8 mouse cellular contexts compared by ENCODE assay signal in genomic region chr6:145125591-145126113, GRCm38 (mm10). TPM values are rescaled to one million over a fixed set of nuclear protein-coding genes. Genes with fewer than 3 reads are reported as not detected.
DNase-seq lines count a peak whose midpoint lies in the region; ATAC-seq and TF ChIP-seq lines count a peak whose summit lies in the region.

No protein-coding gene starts in this region.

- no peaks in the 10 kb centered on the region for H3K36me3 ChIP-seq in midbrain, embryonic 11.5 days (ENCODE audit: control insufficient read depth, insufficient read depth, low read length)
- no peaks in the 10 kb centered on the region for H3K36me3 ChIP-seq in midbrain, embryonic 13.5 days
- no peaks in the 10 kb centered on the region for H3K36me3 ChIP-seq in heart, embryonic 15.5 days
- H3K36me3 ChIP-seq in liver, postnatal 0 days (replicated peaks; ENCODE audit: insufficient read depth, low read length), result peaks cover 8% of the 10 kb centered on the region

- no peaks in the 10 kb centered on the region for H3K27me3 ChIP-seq in midbrain, embryonic 11.5 days (ENCODE audit: control insufficient read depth, insufficient read depth, low read length)
- H3K27me3 ChIP-seq in midbrain, embryonic 13.5 days, result peaks cover 4% of the 10 kb centered on the region; the same call in 1 of the 2 replicates
- H3K27me3 ChIP-seq in heart, embryonic 15.5 days, result no peaks in the 10 kb centered on the region
- H3K27me3 ChIP-seq in liver, postnatal 0 days (ENCODE audit: insufficient read depth, low read length), result no peaks in the 10 kb centered on the region

- no peak overlapping the region for H3K4me2 ChIP-seq in midbrain, embryonic 11.5 days
- no peak overlapping the region for H3K4me2 ChIP-seq in midbrain, embryonic 13.5 days (replicated peaks)
- H3K4me2 ChIP-seq in heart, embryonic 15.5 days, result peak overlapping the region; percentile 33
- no peak overlapping the region for H3K4me2 ChIP-seq in liver, postnatal 0 days (ENCODE audit: low read depth, low read length)

- DNase-seq in cerebellum, postnatal 14 days, result peak; percentile 22 to 24
- no peak for DNase-seq in cerebellum, postnatal 4 days (ENCODE audit: low spot score in 2 of 2)
- peak; percentile 45 for DNase-seq in midbrain, embryonic 11.5 days (ENCODE audit: low spot score, missing footprints)
- DNase-seq in liver, postnatal 0 days, result no peak
- DNase-seq in urinary bladder, adult 18-20 months (ENCODE audit: low spot score in 2 of 2), result no peak
- no peak for DNase-seq in right cerebral cortex, postnatal 14 days

- peaks cover 3% of the 10 kb centered on the region; the same call in 1 of the 2 replicates for H3K9me3 ChIP-seq in midbrain, embryonic 11.5 days (ENCODE audit: control insufficient read depth, low read length)
- no peaks in the 10 kb centered on the region; the same call in 1 of the 2 replicates for H3K9me3 ChIP-seq in midbrain, embryonic 13.5 days
- no peaks in the 10 kb centered on the region for H3K9me3 ChIP-seq in heart, embryonic 15.5 days (replicated peaks)
- H3K9me3 ChIP-seq in liver, postnatal 0 days (ENCODE audit: low read length), result no peaks in the 10 kb centered on the region

- H3K27ac ChIP-seq in midbrain, embryonic 11.5 days (ENCODE audit: low read depth, low read length), result no peak overlapping the region
- no peak overlapping the region for H3K27ac ChIP-seq in midbrain, embryonic 13.5 days
- H3K27ac ChIP-seq in heart, embryonic 15.5 days, result peak overlapping the region; percentile 93
- 0 out of 2 replicates have a peak overlapping the region, but pooled peaks have one; percentile 6 for H3K27ac ChIP-seq in liver, postnatal 0 days (ENCODE audit: low read depth)

- no peak for TF ChIP-seq EP300 in liver, postnatal 0 days (IDR thresholded peaks at IDR 0.05; ENCODE audit: low read depth)

- H3K4me3 ChIP-seq in midbrain, embryonic 11.5 days (ENCODE audit: low read depth, low read length), result no peak overlapping the region
- no peak overlapping the region for H3K4me3 ChIP-seq in midbrain, embryonic 13.5 days (replicated peaks)
- H3K4me3 ChIP-seq in heart, embryonic 15.5 days, result no peak overlapping the region
- H3K4me3 ChIP-seq in liver, postnatal 0 days (ENCODE audit: low read depth, low read length), result no peak overlapping the region

- 67% methylated on average over 7 of the region's 7 CpGs for WGBS in midbrain, embryonic 11.5 days
- WGBS in midbrain, embryonic 13.5 days, result 65% methylated on average over 7 of the region's 7 CpGs
- 14% methylated on average over 7 of the region's 7 CpGs for WGBS in heart, embryonic 15.5 days
- 55% methylated on average over 7 of the region's 7 CpGs for WGBS in liver, postnatal 0 days (ENCODE audit: insufficient replicate concordance)

- no peak for ATAC-seq in midbrain, embryonic 11.5 days (ENCODE audit: low FRiP score)
- no peak for ATAC-seq in midbrain, embryonic 13.5 days
- peak; percentile 76 for ATAC-seq in heart, embryonic 15.5 days (replicated peaks; ENCODE audit: insufficient number of reproducible peaks, insufficient read depth, low FRiP score, low read depth)
- ATAC-seq in liver, postnatal 0 days, result no peak

- H3K9ac ChIP-seq in midbrain, embryonic 11.5 days (ENCODE audit: low read length), result no peak overlapping the region
- no peak overlapping the region for H3K9ac ChIP-seq in midbrain, embryonic 13.5 days (replicated peaks)
- H3K9ac ChIP-seq in heart, embryonic 15.5 days, result 0 out of 2 replicates have a peak overlapping the region, but pooled peaks have one; percentile 27
- H3K9ac ChIP-seq in liver, postnatal 0 days (replicated peaks), result no peak overlapping the region

- TF ChIP-seq CTCF in liver, postnatal 0 days (IDR thresholded peaks at IDR 0.05; ENCODE audit: low read depth), result no peak

- peaks cover 3% of the 10 kb centered on the region; the same call in 1 of the 2 replicates for H3K4me1 ChIP-seq in midbrain, embryonic 11.5 days (ENCODE audit: control insufficient read depth, insufficient read depth, low read length)
- H3K4me1 ChIP-seq in midbrain, embryonic 13.5 days (replicated peaks), result no peaks in the 10 kb centered on the region; the same call in 1 of the 2 replicates
- H3K4me1 ChIP-seq in heart, embryonic 15.5 days (replicated peaks), result peaks cover 41% of the 10 kb centered on the region
- H3K4me1 ChIP-seq in liver, postnatal 0 days (ENCODE audit: insufficient read depth), result peaks cover 15% of the 10 kb centered on the region

RNA-seq across cellular contexts. Expression of gene Lrmp, which starts 10.2 kb away (rescaled TPM):
- polyA plus RNA-seq in midbrain, embryonic 11.5 days (2014; fragmentation: Nextera tagmentation; extraction: Ambion mirVana), result 1.4 and 1.9 TPM in 2 replicates
- 0.51 and 0.85 TPM in 2 replicates for polyA plus RNA-seq in midbrain, embryonic 13.5 days (2015; fragmentation: Nextera tagmentation; extraction: Ambion mirVana)
- 3.1 and 10.7 TPM in 2 replicates for polyA plus RNA-seq in heart, embryonic 15.5 days (2015; fragmentation: Nextera tagmentation; extraction: Ambion mirVana)
- 26.8 and 28.0 TPM in 2 replicates for polyA plus RNA-seq in liver, postnatal 0 days (2015; fragmentation: Nextera tagmentation; extraction: Ambion mirVana)

RNA-seq across cellular contexts. Expression of gene Bcat1, which starts 49.7 kb away (rescaled TPM):
- polyA plus RNA-seq in midbrain, embryonic 11.5 days (2014; fragmentation: Nextera tagmentation; extraction: Ambion mirVana), result 140 and 150 TPM in 2 replicates
- polyA plus RNA-seq in midbrain, embryonic 13.5 days (2015; fragmentation: Nextera tagmentation; extraction: Ambion mirVana), result 109 and 116 TPM in 2 replicates
- polyA plus RNA-seq in heart, embryonic 15.5 days (2015; fragmentation: Nextera tagmentation; extraction: Ambion mirVana), result 3.3 and 6.7 TPM in 2 replicates
- 0.46 and 0.81 TPM in 2 replicates for polyA plus RNA-seq in liver, postnatal 0 days (2015; fragmentation: Nextera tagmentation; extraction: Ambion mirVana)

Comparison
In these comparisons a context has a peak if more than half of its experiments do, and no peak if none do; other contexts are left out.
1. DNase-seq: peak in cerebellum, postnatal 14 days (2 of 2) and midbrain, embryonic 11.5 days (single experiment); none in cerebellum, postnatal 4 days (0 of 2), liver, postnatal 0 days (single experiment), urinary bladder, adult 18-20 months (0 of 2) and right cerebral cortex, postnatal 14 days (single experiment).
2. H3K27ac ChIP-seq: peak in heart, embryonic 15.5 days (single experiment) and liver, postnatal 0 days (single experiment); none in midbrain, embryonic 11.5 days (single experiment) and midbrain, embryonic 13.5 days (single experiment).
3. RNA of gene Bcat1, which starts 49.7 kb away (polyA plus RNA-seq): 140 to 150 TPM in midbrain, embryonic 11.5 days and 109 to 116 TPM in midbrain, embryonic 13.5 days; 3.3 to 6.7 TPM in heart, embryonic 15.5 days and 0.46 to 0.81 TPM in liver, postnatal 0 days; every median in the first group is over 10 times any median in the second.